Mouse (Mus musculus) liver, embryonic 15.5 days (tissue): ENCODE results near the gene Tcf7l1. TPM values are rescaled to one million over a fixed set of nuclear protein-coding genes. Genes with fewer than 3 reads are reported as not detected.

ENCODE experiments used
- ATAC-seq: fragments of 200-750 bp; cut with Nextera tagmentation; 2 replicates; pipeline ENCODE4 v1.8.0; 2017; ENCODE audit warnings: moderate number of reproducible peaks, mild to moderate bottlenecking, moderate library complexity; ENCODE audit not compliant: insufficient read depth
- H3K27ac ChIP-seq: fragments of 300-500 bp; sonication (generic); replicated peaks from 2 replicates; pipeline ENCODE4 v1.5.1; 2015; ENCODE audit warnings: mild to moderate bottlenecking, inconsistent platforms
- H3K27me3 ChIP-seq: fragments of 300-500 bp; sonication (generic); 2 replicates; pipeline ENCODE4 v1.6.1; 2015; ENCODE audit warnings: mild to moderate bottlenecking, inconsistent platforms
- H3K36me3 ChIP-seq: fragments of 300-500 bp; sonication (generic); replicated peaks from 2 replicates; pipeline ENCODE4 v1.6.1; 2015; ENCODE audit warnings: moderate library complexity, mild to moderate bottlenecking, inconsistent platforms
- H3K4me1 ChIP-seq: fragments of 300-500 bp; sonication (generic); replicated peaks from 2 replicates; pipeline ENCODE4 v1.6.1; 2015; ENCODE audit warnings: inconsistent platforms
- H3K4me2 ChIP-seq: fragments of 300-500 bp; sonication (generic); 2 replicates; pipeline ENCODE4 v1.6.1; 2015; ENCODE audit warnings: moderate library complexity, mild to moderate bottlenecking, inconsistent platforms
- H3K4me3 ChIP-seq: fragments of 300-500 bp; sonication (generic); replicated peaks from 2 replicates; pipeline ENCODE4 v1.5.1; 2015; ENCODE audit warnings: mild to moderate bottlenecking, inconsistent platforms
- H3K9ac ChIP-seq: fragments of 300-500 bp; sonication (generic); 2 replicates; pipeline ENCODE4 v1.6.1; 2015; ENCODE audit warnings: moderate library complexity, mild to moderate bottlenecking, inconsistent platforms
- H3K9me3 ChIP-seq: fragments of 300-500 bp; sonication (generic); replicated peaks from 2 replicates; pipeline ENCODE4 v1.6.1; 2016; ENCODE audit warnings: inconsistent platforms
- WGBS: fragments of 180-500 bp; shearing (Covaris S2); methylation state at CpG from one replicate; pipeline ENCODE4 v1.1.7; 2015; ENCODE audit warnings: mixed read lengths; ENCODE audit not compliant: insufficient replicate concordance; 5-methylcytosine and 5-hydroxymethylcytosine counted together
- polyA plus RNA-seq: library from polyadenylated mRNA; unstranded; fragments of >200 nt; fragmentation: Nextera tagmentation; extraction: Ambion mirVana; gene quantifications from 2 replicates; pipeline ENCODE4 v1.2.1, GENCODE M21; 2015

The Tcf7l1 gene
- polyA plus RNA-seq, 1 experiment from 2014 or later, result 4.1 TPM

GRCm38 (mm10) chr6:72744144-72744800, 44.8 kb downstream of the Tcf7l1 start:
- Histone ChIP-seq H3K27me3 (no peaks in the 10 kb centered on the region), H3K4me2 (peak overlapping the region; percentile 33), H3K9me3 (no peaks in the 10 kb centered on the region), H3K36me3 (no peaks in the 10 kb centered on the region), H3K4me3 (peak overlapping the region; percentile 22), H3K9ac (no peak overlapping the region), H3K27ac (peak overlapping the region; percentile 61; the same call in 1 of the 2 replicates), H3K4me1 (peaks cover 36% of the 10 kb centered on the region; the same call in 1 of the 2 replicates)
- ATAC-seq, result no peak
- WGBS, result 59% methylated on average over 10 of the region's 10 CpGs

DNA sequence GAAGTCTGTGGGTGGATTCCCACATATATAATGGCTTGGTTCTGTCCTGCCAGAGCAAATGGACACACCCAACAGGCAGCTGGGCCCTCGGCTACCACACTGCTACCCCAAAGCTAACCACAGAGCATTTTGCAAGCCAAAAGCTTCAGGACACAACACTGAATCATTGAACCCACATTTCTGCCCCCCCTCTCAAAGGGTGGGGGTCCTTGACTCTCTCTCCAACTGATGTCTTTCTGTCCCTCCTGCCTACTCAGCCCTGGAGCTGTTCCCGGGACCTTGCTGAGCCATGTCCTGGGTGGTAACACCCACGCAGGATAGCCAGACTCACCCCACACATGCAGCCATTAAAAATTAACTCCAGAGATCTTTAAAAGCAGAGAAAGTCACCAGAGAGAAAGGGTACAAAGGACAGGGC, 45.4 kb downstream of the Tcf7l1 start:
- Histone ChIP-seq H3K9me3 (no peaks in the 10 kb centered on the region), H3K9ac (no peak overlapping the region), H3K27ac (peak overlapping the region; percentile 61; the same call in 1 of the 2 replicates), H3K27me3 (no peaks in the 10 kb centered on the region), H3K4me3 (peak overlapping the region; percentile 22; the same call in 1 of the 2 replicates), H3K36me3 (no peaks in the 10 kb centered on the region), H3K4me1 (peaks cover 36% of the 10 kb centered on the region; the same call in 1 of the 2 replicates), H3K4me2 (0 out of 2 replicates have a peak overlapping the region, but pooled peaks have one; percentile 33)
- 47% methylated on average over 3 of the region's 3 CpGs for WGBS
- peak; percentile 52 for ATAC-seq

DNA sequence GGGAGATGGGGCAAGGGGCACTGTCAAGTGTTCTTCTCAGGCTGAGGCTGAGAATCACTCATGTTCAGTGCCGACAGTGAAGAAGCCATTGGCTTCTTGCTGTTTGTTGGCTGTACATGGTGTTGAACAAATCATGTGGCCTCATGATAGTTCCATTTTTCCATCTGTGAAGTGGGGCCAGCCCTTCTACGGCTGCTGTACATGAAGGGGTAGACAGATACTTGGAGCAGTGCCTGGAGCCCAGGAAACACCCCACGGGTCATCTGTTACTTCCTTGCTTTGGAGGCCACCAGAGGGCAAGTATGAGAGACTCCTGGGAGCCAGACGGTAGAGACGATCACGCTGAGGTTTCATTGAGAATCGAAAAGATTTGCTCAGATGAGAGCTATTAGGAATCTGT, 46.7 kb downstream of the Tcf7l1 start:
- H3K9me3 ChIP-seq, result no peaks in the 10 kb centered on the region
- peaks cover 34% of the 10 kb centered on the region for H3K4me1 ChIP-seq
- H3K4me3 ChIP-seq, result no peak overlapping the region
- H3K9ac ChIP-seq, result no peak overlapping the region
- H3K27me3 ChIP-seq, result no peaks in the 10 kb centered on the region
- no peaks in the 10 kb centered on the region for H3K36me3 ChIP-seq
- H3K4me2 ChIP-seq, result no peak overlapping the region
- 67% methylated on average over 7 of the region's 7 CpGs for WGBS
- ATAC-seq, result no peak
- no peak overlapping the region for H3K27ac ChIP-seq

GRCm38 (mm10) chr6:72740596-72741421, 48.2 kb downstream of the Tcf7l1 start:
- no peak overlapping the region for H3K4me2 ChIP-seq
- no peaks in the 10 kb centered on the region for H3K27me3 ChIP-seq
- H3K4me1 ChIP-seq, result peaks cover 31% of the 10 kb centered on the region
- no peak overlapping the region; the same call in 1 of the 2 replicates for H3K27ac ChIP-seq
- ATAC-seq, result no peak
- no peaks in the 10 kb centered on the region for H3K9me3 ChIP-seq
- no peak overlapping the region for H3K4me3 ChIP-seq
- no peaks in the 10 kb centered on the region for H3K36me3 ChIP-seq
- H3K9ac ChIP-seq, result no peak overlapping the region
- WGBS, result 55% methylated on average over 20 of the region's 20 CpGs

- H3K27me3 ChIP-seq, result no peaks in the 10 kb centered on the region
- no peak overlapping the region for H3K27ac ChIP-seq
- no peak for ATAC-seq
- no peak overlapping the region for H3K4me3 ChIP-seq
- peaks cover 17% of the 10 kb centered on the region; the same call in 1 of the 2 replicates for H3K4me1 ChIP-seq
- no peaks in the 10 kb centered on the region for H3K9me3 ChIP-seq
- WGBS, result 74% methylated on average over 11 of the region's 11 CpGs
- H3K4me2 ChIP-seq, result no peak overlapping the region
- no peaks in the 10 kb centered on the region for H3K36me3 ChIP-seq
- no peak overlapping the region for H3K9ac ChIP-seq
These were observed 52.2 kb downstream of the Tcf7l1 start for GRCm38 (mm10) chr6:72736872-72737271.

DNA sequence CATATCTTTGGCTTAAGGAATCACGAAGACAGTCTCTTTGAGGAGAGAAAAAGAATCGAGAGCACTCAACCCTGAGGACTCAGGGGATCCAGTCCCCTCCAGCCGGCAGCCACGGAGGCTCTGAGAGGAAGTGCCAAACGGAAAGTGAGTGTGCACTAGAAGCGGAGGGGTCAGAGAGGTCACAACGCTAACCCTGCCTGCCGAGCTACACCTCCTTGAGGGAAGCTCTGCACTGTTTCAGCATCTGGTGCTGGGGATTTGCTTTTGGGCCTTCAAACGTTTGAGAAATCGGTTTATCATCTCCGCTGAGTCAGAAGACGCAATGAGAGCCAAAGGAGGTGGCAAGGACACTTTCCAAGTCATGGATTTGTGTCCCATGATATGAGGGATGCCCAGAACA, 53.8 kb downstream of the Tcf7l1 start:
- Histone ChIP-seq H3K4me1 (peaks cover 16% of the 10 kb centered on the region; the same call in 1 of the 2 replicates), H3K36me3 (no peaks in the 10 kb centered on the region), H3K4me3 (no peak overlapping the region), H3K27ac (no peak overlapping the region), H3K4me2 (no peak overlapping the region), H3K9me3 (no peaks in the 10 kb centered on the region), H3K27me3 (no peaks in the 10 kb centered on the region), H3K9ac (no peak overlapping the region)
- no peak for ATAC-seq
- 13% methylated on average over 12 of the region's 12 CpGs for whole genome bisulfite sequencing

DNA sequence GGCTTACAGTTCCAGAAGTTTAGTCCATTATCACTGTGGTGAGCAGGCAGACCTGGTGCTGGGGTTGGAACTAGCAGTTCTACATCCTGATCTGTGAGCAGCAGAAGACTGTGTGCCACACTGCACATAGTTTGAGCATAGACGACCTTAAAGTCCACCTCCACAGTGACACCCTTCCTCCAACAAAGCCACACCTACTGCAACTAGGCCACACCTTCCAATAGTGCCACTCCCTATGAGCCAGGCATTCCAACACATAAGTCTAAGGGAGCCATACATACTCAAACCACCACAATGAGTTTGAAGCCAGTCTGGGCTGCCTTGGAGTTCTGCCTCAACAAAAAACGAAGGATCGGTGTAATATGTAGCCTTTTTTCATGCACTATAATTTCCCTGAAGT, 55.7 kb downstream of the Tcf7l1 start:
- Histone ChIP-seq H3K4me1 (peaks cover 12% of the 10 kb centered on the region; the same call in 1 of the 2 replicates), H3K9me3 (no peaks in the 10 kb centered on the region), H3K36me3 (no peaks in the 10 kb centered on the region), H3K9ac (no peak overlapping the region), H3K27me3 (no peaks in the 10 kb centered on the region), H3K4me2 (no peak overlapping the region), H3K4me3 (no peak overlapping the region), H3K27ac (no peak overlapping the region)
- ATAC-seq, result no peak
- 65% methylated on average over 3 of the region's 3 CpGs for WGBS

DNA sequence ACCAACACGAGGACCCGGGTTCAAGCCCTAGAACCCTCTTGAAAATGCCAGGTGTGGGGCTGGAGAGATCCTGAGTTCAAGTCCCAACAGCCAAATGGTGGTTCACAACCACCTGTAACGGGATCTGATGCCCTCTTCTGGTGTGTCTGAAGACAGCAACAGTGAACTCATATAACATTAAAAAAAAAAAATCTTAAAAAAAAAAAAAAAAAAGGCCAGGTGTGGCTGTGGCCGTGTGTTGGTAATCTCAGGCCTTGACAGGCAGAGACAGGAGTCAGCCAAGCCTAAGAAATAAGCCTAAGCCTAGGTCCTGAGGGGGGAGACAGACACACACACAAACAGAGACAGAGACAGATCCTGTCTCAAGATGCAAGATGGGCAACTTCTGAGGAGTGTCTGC, 56.9 kb downstream of the Tcf7l1 start:
- H3K9me3 ChIP-seq, result no peaks in the 10 kb centered on the region
- H3K27me3 ChIP-seq, result no peaks in the 10 kb centered on the region
- H3K4me2 ChIP-seq, result no peak overlapping the region
- no peak for ATAC-seq
- 0 out of 2 replicates have a peak, but pooled peaks cover 8% of the 10 kb centered on the region for H3K4me1 ChIP-seq
- H3K4me3 ChIP-seq, result no peak overlapping the region
- 62% methylated on average over 4 of the region's 4 CpGs for WGBS
- H3K36me3 ChIP-seq, result no peaks in the 10 kb centered on the region
- H3K9ac ChIP-seq, result no peak overlapping the region
- no peak overlapping the region for H3K27ac ChIP-seq

DNA sequence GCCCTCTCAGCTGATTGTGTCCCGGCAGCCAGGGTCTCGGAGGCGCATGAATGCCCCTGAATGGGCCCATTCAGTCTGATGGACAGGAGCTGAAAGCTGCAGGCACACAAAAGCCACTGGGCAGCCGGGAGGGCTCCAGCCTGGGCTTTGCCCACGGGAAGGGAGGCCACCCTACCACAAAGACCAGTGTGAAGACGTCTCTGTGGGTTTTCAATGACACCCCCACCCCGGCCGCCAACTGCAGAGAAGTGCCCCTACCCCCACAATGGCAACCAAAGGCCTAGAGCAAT, 58.5 kb downstream of the Tcf7l1 start:
- Histone ChIP-seq H3K4me1 (0 out of 2 replicates have a peak, but pooled peaks cover 8% of the 10 kb centered on the region), H3K27ac (no peak overlapping the region), H3K36me3 (no peaks in the 10 kb centered on the region), H3K4me2 (no peak overlapping the region), H3K4me3 (no peak overlapping the region), H3K9ac (no peak overlapping the region), H3K27me3 (no peaks in the 10 kb centered on the region), H3K9me3 (no peaks in the 10 kb centered on the region)
- ATAC-seq, result no peak
- WGBS, result 61% methylated on average over 8 of the region's 8 CpGs

DNA sequence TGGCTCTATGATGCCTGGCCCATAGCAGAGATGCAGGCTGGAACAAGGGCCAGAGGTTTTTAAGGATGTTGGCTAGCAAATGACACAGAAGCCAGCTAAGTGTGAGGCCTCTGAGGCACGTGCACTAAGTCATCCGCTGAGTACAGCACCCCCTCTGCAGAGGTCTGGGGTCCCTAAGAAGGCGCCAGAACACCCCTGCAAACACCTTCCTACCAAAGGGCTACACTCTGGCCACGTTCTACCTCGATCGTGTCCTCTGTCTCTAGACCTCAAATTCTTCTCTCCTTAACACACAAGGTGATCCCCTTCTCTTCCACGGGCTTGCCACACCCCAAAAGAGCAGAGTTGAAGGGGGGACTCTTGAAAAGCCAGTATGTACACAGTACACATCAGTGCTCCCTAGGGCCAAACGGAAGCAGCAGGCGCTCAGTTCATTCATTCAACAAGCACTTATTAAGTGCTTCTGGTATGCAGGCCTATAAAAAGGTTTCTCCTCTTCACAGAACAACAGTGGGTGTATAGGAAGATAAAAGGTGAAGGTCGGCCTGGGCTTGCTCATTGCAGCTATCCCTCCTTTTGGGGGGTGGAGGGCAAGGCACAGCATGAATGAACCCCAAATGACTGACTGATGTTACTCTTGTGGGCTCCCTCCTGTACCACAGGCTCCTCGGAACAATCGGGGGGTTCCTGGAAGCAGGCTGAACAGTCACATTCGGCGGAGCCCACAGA, 59.1 kb downstream of the Tcf7l1 start:
- no peak for ATAC-seq
- Histone ChIP-seq H3K4me1 (0 out of 2 replicates have a peak, but pooled peaks cover 2% of the 10 kb centered on the region), H3K4me3 (no peak overlapping the region), H3K4me2 (no peak overlapping the region), H3K9ac (no peak overlapping the region), H3K27me3 (no peaks in the 10 kb centered on the region), H3K36me3 (no peaks in the 10 kb centered on the region), H3K9me3 (no peaks in the 10 kb centered on the region), H3K27ac (no peak overlapping the region)
- 63% methylated on average over 14 of the region's 14 CpGs for WGBS

- no peaks in the 10 kb centered on the region for H3K27me3 ChIP-seq
- H3K27ac ChIP-seq, result no peak overlapping the region
- WGBS, result 68% methylated on average over 6 of the region's 6 CpGs
- peaks cover 5% of the 10 kb centered on the region for H3K4me1 ChIP-seq
- no peaks in the 10 kb centered on the region for H3K9me3 ChIP-seq
- no peak overlapping the region for H3K9ac ChIP-seq
- no peaks in the 10 kb centered on the region for H3K36me3 ChIP-seq
- no peak overlapping the region for H3K4me3 ChIP-seq
- no peak overlapping the region for H3K4me2 ChIP-seq
- no peak for ATAC-seq
These were observed 61.2 kb downstream of the Tcf7l1 start for GRCm38 (mm10) chr6:72727826-72728225.
